Mouse (Mus musculus) neural tube, embryonic 15.5 days (tissue): ENCODE measurements around the gene Ctnnd2. TPM values are rescaled to one million over a fixed set of nuclear protein-coding genes. Genes with fewer than 3 reads are reported as not detected.
A peak's percentile ranks its signal among the peaks of the same experiment; 100 is the strongest.

Source experiments
- ATAC-seq: fragments of 200-750 bp; cut with Nextera tagmentation; 2 replicates; pipeline ENCODE4 v1.8.0; 2017; ENCODE audit warnings: mild to moderate bottlenecking, moderate TSS enrichment, moderate library complexity; ENCODE audit not compliant: low FRiP score
- H3K27ac ChIP-seq: fragments of 300-500 bp; sonication (generic); replicated peaks from 2 replicates; pipeline ENCODE4 v1.5.1; 2015; ENCODE audit warnings: mild to moderate bottlenecking, inconsistent platforms
- H3K27me3 ChIP-seq: fragments of 300-500 bp; sonication (generic); replicated peaks from 2 replicates; pipeline ENCODE4 v1.6.1; 2015; ENCODE audit warnings: inconsistent platforms
- H3K36me3 ChIP-seq: fragments of 300-500 bp; sonication (generic); 2 replicates; pipeline ENCODE4 v1.6.1; 2015; ENCODE audit warnings: inconsistent platforms
- H3K4me1 ChIP-seq: fragments of 300-500 bp; sonication (generic); 2 replicates; pipeline ENCODE4 v1.6.1; 2015; ENCODE audit warnings: inconsistent platforms
- H3K4me2 ChIP-seq: fragments of 300-500 bp; sonication (generic); 2 replicates; pipeline ENCODE4 v1.6.1; 2015; ENCODE audit warnings: inconsistent platforms, mild to moderate bottlenecking, moderate library complexity
- H3K4me3 ChIP-seq: fragments of 300-500 bp; sonication (generic); replicated peaks from 2 replicates; pipeline ENCODE4 v1.5.1; 2015; ENCODE audit warnings: mild to moderate bottlenecking, inconsistent platforms
- H3K9ac ChIP-seq: fragments of 300-500 bp; sonication (generic); replicated peaks from 2 replicates; pipeline ENCODE4 v1.6.1; 2015; ENCODE audit warnings: mild to moderate bottlenecking, inconsistent platforms
- H3K9me3 ChIP-seq: fragments of 300-500 bp; sonication (generic); replicated peaks from 2 replicates; pipeline ENCODE4 v1.6.1; 2016; ENCODE audit warnings: inconsistent platforms
- WGBS: fragments of 180-500 bp; shearing (Covaris S2); methylation state at CpG from one replicate; pipeline ENCODE4 v1.1.7; 2015; ENCODE audit warnings: mixed read lengths; 5-methylcytosine and 5-hydroxymethylcytosine counted together
- polyA plus RNA-seq: library from polyadenylated mRNA; unstranded; fragments of >200 nt; fragmentation: Nextera tagmentation; extraction: Ambion mirVana; gene quantifications from 2 replicates; pipeline ENCODE4 v1.2.1, GENCODE M21; 2015

Gene Ctnnd2
- polyA plus RNA-seq, 1 experiment from 2014 or later, result 67.4 TPM

DNA sequence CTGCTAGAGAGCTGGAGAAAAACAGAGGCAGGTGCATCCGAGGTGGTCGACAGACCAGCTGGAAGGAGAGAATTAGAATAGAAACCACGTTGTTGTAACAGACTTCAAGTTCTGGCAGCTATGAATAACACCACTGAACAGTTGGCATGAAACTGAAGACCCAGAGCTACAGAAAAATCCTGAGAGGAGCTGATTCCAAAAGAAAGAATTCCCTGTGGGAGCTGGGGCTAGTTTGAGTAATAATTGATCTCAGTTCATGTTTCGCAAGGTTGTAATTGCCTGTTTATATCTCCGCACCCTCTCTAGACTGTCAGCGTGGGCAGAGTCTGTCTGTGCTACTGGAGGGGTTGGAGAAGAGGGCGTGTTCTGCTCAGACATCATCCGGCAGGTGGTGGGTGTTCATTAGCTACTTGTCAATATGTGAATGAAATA is 98.8 kb downstream of the Ctnnd2 start:
- H3K4me1 ChIP-seq, result 0 out of 2 replicates have a peak, but pooled peaks cover 4% of the 10 kb centered on the region
- H3K36me3 ChIP-seq, result no peaks in the 10 kb centered on the region
- no peak overlapping the region for H3K27ac ChIP-seq

DNA sequence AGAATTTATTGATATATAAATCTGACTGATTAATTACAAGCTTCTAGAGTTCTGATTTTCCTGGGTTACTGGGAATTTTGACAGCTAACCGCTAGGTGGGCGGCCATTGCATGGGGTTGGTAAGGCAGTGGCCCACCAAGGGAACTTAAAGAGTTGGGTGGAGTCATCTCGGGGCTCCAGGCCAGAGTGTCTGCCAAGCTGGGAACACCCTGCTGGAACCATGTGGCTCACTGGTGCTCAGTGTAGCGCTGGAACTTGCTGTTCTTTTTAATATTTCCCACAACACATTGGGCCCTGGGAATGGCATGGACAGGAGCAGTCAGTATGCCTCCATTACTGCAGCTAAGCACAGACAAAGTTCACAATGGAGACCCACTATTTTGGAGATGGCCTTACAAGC is 99.9 kb downstream of the Ctnnd2 start:
- H3K27ac ChIP-seq, result no peak overlapping the region
- H3K4me2 ChIP-seq, result no peak overlapping the region

More for the DNA sequence above, 98.8 kb downstream of the Ctnnd2 start:
- Histone ChIP-seq H3K27me3 (no peaks in the 10 kb centered on the region), H3K9ac (no peak overlapping the region), H3K4me2 (no peak overlapping the region), H3K9me3 (no peaks in the 10 kb centered on the region), H3K4me3 (no peak overlapping the region)
- no peak for ATAC-seq
- 67% methylated on average over 8 of the region's 8 CpGs for whole genome bisulfite sequencing

DNA sequence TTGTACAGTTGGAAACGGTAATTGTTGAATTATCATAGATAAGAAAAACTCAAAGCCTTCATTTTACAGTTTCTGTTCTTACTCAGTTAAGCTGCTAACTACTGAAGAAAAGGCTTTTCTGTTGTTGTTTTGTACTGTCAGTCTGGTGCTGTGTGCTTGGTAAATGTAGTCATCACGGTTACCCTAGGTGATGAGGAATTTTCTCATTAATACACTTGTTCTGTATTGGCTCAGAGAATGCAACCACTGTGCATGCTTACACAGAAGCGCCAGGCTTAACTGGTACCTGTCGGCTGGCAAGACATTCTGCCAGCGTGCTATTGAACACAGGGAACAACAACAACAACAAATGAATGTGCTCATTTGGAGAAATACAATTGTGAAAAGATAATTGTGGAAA is 103.3 kb downstream of the Ctnnd2 start:
- 67% methylated on average over 5 of the region's 5 CpGs for WGBS
- H3K4me3 ChIP-seq, result no peak overlapping the region
- no peak overlapping the region for H3K4me2 ChIP-seq
- H3K36me3 ChIP-seq, result no peaks in the 10 kb centered on the region
- H3K4me1 ChIP-seq, result 0 out of 2 replicates have a peak, but pooled peaks cover 4% of the 10 kb centered on the region
- no peaks in the 10 kb centered on the region for H3K27me3 ChIP-seq
- H3K9me3 ChIP-seq, result no peaks in the 10 kb centered on the region
- no peak overlapping the region for H3K9ac ChIP-seq
- no peak overlapping the region for H3K27ac ChIP-seq
- no peak for ATAC-seq

More for the DNA sequence above, 99.9 kb downstream of the Ctnnd2 start:
- Histone ChIP-seq H3K9me3 (no peaks in the 10 kb centered on the region), H3K4me1 (0 out of 2 replicates have a peak, but pooled peaks cover 4% of the 10 kb centered on the region), H3K27me3 (no peaks in the 10 kb centered on the region), H3K36me3 (no peaks in the 10 kb centered on the region), H3K4me3 (no peak overlapping the region), H3K9ac (no peak overlapping the region)
- no peak for ATAC-seq
- WGBS, result 87% methylated on average over 4 of the region's 4 CpGs

DNA sequence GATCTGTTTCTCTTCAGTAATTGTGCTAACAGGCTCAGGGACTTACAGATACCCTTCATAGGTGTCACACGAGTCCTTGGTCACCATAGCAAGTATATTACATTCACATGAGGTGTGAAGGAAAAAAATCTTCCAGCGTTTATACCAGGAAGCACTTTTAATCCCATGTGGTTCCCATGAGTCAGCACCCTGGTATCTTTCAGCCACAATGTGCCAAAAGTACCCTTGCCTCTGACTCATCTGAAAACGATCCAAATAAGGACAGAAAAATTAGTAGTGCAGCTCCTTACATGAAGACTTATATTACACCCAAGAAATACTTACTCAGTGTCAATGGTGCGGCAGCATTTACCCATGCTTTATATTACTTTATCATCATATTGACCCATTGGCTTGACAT is 104.3 kb downstream of the Ctnnd2 start:
- Histone ChIP-seq H3K4me2 (no peak overlapping the region), H3K9me3 (no peaks in the 10 kb centered on the region), H3K4me3 (no peak overlapping the region), H3K27me3 (no peaks in the 10 kb centered on the region), H3K27ac (no peak overlapping the region), H3K9ac (no peak overlapping the region), H3K36me3 (no peaks in the 10 kb centered on the region), H3K4me1 (0 out of 2 replicates have a peak, but pooled peaks cover 4% of the 10 kb centered on the region)
- ATAC-seq, result no peak
- 83% methylated on average over 4 of the region's 4 CpGs for WGBS

DNA sequence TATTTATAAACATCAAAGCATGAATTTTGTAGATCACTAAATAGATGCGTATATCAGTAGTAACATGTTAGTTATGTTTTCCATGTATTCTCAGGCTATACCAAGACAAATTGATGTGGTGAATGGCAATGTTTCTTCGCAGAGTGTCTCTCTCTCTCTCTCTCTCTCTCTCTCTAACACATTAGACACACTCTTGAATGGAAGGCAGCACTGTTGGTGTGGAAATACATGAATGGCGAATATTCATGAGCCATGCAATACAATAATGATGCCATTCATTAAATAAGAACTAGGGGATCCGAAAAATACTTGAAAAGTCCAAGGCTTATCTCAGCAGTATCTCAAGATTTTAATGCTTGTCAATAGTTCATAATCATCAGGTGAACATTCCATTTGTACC is 106.2 kb downstream of the Ctnnd2 start:
- 0 out of 2 replicates have a peak, but pooled peaks cover 4% of the 10 kb centered on the region for H3K4me1 ChIP-seq
- no peaks in the 10 kb centered on the region for H3K9me3 ChIP-seq
- H3K9ac ChIP-seq, result no peak overlapping the region
- H3K4me2 ChIP-seq, result no peak overlapping the region
- ATAC-seq, result no peak
- H3K36me3 ChIP-seq, result no peaks in the 10 kb centered on the region
- 54% methylated on average over 4 of the region's 4 CpGs for WGBS
- no peak overlapping the region for H3K4me3 ChIP-seq
- no peaks in the 10 kb centered on the region for H3K27me3 ChIP-seq
- no peak overlapping the region for H3K27ac ChIP-seq

DNA sequence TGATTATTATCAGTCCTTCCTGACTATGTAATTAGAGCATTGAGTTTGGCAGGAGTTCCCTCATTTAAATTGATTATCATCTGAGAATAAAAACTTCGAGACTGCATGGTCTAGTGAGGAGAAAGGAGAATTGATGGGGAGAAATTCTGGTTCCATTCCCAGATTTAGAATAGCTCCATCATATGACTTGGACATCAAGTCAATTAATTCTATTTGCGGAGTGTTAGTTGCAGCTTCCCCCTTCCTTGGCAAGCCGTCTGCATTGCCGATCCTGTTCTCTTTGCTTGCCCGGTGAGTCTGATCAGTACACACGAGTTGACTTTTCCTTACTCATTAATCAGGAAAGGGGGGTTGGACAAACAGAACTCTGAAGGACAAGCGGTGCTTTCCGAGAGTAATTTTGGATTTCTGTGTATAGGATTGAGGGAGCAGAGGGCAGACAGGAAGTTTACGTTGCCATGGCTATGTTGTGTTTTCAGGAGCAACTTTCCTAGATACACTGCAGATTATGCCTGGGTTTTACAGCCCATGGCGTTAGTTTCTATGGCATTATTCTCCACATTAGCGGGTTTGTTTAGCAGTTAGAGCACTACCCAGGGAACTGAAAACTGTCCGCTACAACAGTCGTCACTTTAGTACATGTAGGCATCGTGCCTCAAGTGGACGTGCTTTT is 113.3 kb downstream of the Ctnnd2 start:
- Histone ChIP-seq H3K9me3 (no peaks in the 10 kb centered on the region), H3K9ac (no peak overlapping the region), H3K4me1 (peaks cover 6% of the 10 kb centered on the region; the same call in 1 of the 2 replicates), H3K27ac (peak overlapping the region; percentile 39), H3K4me3 (no peak overlapping the region), H3K4me2 (peak overlapping the region; percentile 24), H3K27me3 (no peaks in the 10 kb centered on the region), H3K36me3 (no peaks in the 10 kb centered on the region)
- 73% methylated on average over 15 of the region's 15 CpGs for WGBS
- ATAC-seq, result peak; percentile 48; the same call in 1 of the 2 replicates

DNA sequence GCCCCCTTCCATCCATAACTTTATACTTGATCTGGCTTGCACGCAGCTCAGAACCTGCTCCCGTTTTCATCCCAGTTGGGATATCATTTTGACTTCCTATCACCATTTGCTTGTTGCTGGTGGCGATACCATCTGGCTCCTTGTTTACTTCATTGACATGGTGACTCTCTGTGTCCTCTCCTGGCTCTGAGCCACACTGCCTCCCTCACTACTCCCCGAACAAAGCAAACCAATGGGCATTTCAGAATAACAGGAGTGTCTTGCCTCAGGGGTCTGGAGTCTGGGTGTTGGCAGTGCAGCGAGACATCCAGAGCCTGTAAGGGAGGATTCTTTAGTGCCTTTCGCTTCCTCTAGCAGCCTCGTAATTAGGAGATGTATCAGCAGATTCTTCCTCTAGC is 113.9 kb downstream of the Ctnnd2 start:
- H3K9ac ChIP-seq, result no peak overlapping the region
- no peaks in the 10 kb centered on the region for H3K36me3 ChIP-seq
- H3K4me3 ChIP-seq, result no peak overlapping the region
- WGBS, result 74% methylated on average over 7 of the region's 7 CpGs
- no peaks in the 10 kb centered on the region for H3K9me3 ChIP-seq
- H3K4me1 ChIP-seq, result peaks cover 6% of the 10 kb centered on the region; the same call in 1 of the 2 replicates
- H3K4me2 ChIP-seq, result peak overlapping the region; percentile 24
- H3K27me3 ChIP-seq, result no peaks in the 10 kb centered on the region
- peak; percentile 45; the same call in 1 of the 2 replicates for ATAC-seq
- H3K27ac ChIP-seq, result peak overlapping the region; percentile 39

DNA sequence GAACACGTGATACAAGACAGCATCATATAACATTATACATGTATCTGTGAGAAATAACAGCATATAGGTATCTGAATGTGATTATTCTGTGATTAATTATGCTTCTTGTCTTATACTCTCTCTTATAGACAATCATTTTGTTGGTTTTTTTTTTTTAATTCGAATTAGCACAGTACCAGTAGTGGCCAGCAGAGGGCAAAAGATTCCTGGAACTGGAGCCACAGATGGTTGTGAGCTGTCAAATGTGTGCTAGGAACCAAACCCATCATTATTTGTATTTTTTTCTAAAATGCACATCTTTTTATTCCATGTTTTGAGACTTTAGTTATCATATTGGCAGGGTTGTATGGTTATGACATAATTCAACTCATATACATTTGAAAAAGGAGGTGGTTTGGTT is 130.4 kb downstream of the Ctnnd2 start:
- Histone ChIP-seq H3K4me1 (no peaks in the 10 kb centered on the region), H3K9ac (no peak overlapping the region), H3K9me3 (no peaks in the 10 kb centered on the region), H3K27me3 (no peaks in the 10 kb centered on the region), H3K36me3 (no peaks in the 10 kb centered on the region), H3K4me2 (no peak overlapping the region), H3K4me3 (no peak overlapping the region), H3K27ac (no peak overlapping the region)
- no peak for ATAC-seq
- WGBS, result 75% methylated on average over 2 of the region's 2 CpGs

DNA sequence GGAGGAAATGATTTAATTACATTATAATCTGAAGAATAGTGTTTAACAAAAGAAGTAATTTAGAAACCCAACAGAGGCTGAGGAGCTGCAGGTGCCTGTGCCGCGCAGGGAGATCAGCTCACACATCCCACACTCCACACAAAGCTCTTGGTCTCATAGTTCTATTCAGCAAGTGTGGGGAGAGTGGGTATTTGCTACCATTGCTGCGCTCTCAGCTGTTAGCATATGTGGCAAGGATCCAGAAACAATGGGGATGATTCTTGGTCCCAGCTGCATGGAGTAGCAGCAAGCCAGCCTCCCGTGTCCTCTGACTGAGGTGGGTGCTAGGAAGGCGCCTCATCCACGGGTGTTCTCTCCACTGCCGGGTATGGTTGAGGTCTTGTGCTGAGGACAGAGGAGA is 134.0 kb downstream of the Ctnnd2 start:
- Histone ChIP-seq H3K36me3 (no peaks in the 10 kb centered on the region), H3K9ac (no peak overlapping the region), H3K4me3 (no peak overlapping the region), H3K9me3 (no peaks in the 10 kb centered on the region), H3K27me3 (no peaks in the 10 kb centered on the region), H3K4me2 (no peak overlapping the region), H3K4me1 (no peaks in the 10 kb centered on the region), H3K27ac (no peak overlapping the region)
- 82% methylated on average over 7 of the region's 7 CpGs for WGBS
- no peak for ATAC-seq

DNA sequence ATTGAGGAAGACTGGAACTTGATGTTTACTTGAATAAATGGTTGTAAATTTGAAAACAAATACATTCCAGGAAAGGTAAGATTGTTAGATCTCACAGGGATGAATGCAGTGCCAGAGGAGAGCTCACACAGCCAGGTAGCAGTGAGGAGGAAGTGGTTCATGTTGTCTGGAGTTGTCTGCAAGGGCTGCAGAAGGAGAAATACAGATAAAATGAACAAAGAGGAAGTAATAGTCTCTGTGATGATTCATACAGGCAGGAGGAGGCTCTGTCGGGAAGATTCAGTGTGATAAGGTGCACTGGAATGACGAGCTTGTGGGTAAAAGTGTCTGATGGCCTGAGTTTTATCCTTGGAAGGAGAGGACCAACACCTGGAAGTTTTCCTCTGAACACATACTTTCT is 150.2 kb downstream of the Ctnnd2 start:
- Histone ChIP-seq H3K36me3 (no peaks in the 10 kb centered on the region), H3K27ac (no peak overlapping the region)
- ATAC-seq, result no peak

DNA sequence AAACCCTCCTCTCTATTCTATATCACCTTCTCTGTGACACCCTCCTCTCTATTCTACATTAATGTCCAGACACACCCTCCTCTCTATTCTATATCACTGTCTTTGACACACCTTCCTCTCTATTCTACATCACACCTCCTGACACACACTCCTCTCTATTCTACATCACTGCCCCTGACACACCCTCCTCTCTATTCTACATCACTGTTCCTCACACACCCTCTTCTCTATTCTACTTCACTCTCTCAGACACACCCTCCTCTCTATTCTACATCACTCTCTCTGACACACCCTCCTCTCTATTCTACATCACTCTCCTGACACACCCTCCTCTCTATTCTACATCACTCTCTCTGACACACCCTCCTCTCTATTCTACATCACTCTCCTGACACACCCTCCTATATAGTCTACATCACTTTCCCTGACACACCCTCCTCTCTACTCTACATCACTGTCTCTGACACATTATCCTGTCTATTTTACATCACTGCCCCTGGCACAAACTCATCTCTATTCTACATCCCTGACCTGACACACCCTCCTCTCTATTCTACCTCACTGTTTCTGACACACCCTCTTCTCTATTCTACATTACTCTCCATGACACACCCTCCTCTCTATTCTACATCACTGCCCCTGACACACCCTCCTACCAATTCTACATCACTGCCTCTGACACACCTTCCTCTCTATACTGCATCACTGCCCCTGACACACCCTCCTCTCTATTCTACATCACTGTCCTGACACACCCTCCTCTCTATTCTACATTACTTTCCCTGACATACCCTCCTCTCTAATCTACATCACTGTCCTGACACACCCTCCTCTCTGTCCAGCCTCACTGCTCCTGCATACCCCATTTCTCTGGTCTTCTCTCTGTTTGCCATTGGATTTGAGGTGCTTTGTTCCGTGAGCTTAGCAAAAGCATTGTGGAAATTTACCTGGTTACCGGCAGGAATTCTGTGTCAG is 161.2 kb downstream of the Ctnnd2 start:
- Histone ChIP-seq H3K4me2 (no peak overlapping the region), H3K27me3 (no peaks in the 10 kb centered on the region), H3K4me1 (peaks cover 5% of the 10 kb centered on the region), H3K27ac (no peak overlapping the region), H3K9me3 (no peaks in the 10 kb centered on the region), H3K4me3 (no peak overlapping the region), H3K9ac (no peak overlapping the region), H3K36me3 (no peaks in the 10 kb centered on the region)
- 67% methylated on average over 2 of the region's 2 CpGs for WGBS
- no peak for ATAC-seq

More for the DNA sequence above, 150.2 kb downstream of the Ctnnd2 start:
- no peaks in the 10 kb centered on the region for H3K4me1 ChIP-seq
- no peaks in the 10 kb centered on the region for H3K27me3 ChIP-seq
- H3K9ac ChIP-seq, result no peak overlapping the region
- no peaks in the 10 kb centered on the region for H3K9me3 ChIP-seq
- no peak overlapping the region for H3K4me3 ChIP-seq
- H3K4me2 ChIP-seq, result no peak overlapping the region
- 81% methylated on average over 2 of the region's 2 CpGs for WGBS
